Mouse (Mus musculus): ENCODE results near the gene Tmem108. TPM values are rescaled to one million over a fixed set of nuclear protein-coding genes. Genes with fewer than 3 reads are reported as not detected.

Tmem108 gene
- total RNA-seq, 2 experiments from 2014 or later, result 39.3 to 42.5 TPM

GRCm38 (mm10) chr9:103444656-103445055 lies 317.0 kb downstream of the Tmem108 start:
- intact Hi-C loops (cut with DNase I), result no loop called here
- no peak for DNase-seq (ENCODE audit: low spot score in 2 of 2)

DNA sequence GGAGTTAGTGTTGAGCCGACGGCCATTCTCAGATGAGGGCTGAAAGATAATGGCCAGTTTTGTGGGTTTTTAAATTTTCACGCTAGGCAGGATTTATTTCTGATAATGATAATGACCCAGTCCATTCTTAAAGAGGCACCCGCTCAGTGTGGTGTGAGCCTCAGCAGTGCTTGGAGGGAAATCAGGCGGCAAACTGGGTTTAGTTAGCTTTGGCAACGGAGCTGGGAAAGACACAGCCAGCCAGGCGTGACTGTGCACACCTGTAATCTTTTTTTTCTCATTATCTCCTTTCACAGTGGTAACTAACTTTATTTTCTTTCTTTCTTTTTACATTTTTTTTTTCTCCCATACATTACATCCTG lies 317.8 kb downstream of the Tmem108 start:
- DNase-seq (ENCODE audit: low spot score in 2 of 2), result no peak
- intact Hi-C loops (cut with DNase I), result no loop called here

DNA sequence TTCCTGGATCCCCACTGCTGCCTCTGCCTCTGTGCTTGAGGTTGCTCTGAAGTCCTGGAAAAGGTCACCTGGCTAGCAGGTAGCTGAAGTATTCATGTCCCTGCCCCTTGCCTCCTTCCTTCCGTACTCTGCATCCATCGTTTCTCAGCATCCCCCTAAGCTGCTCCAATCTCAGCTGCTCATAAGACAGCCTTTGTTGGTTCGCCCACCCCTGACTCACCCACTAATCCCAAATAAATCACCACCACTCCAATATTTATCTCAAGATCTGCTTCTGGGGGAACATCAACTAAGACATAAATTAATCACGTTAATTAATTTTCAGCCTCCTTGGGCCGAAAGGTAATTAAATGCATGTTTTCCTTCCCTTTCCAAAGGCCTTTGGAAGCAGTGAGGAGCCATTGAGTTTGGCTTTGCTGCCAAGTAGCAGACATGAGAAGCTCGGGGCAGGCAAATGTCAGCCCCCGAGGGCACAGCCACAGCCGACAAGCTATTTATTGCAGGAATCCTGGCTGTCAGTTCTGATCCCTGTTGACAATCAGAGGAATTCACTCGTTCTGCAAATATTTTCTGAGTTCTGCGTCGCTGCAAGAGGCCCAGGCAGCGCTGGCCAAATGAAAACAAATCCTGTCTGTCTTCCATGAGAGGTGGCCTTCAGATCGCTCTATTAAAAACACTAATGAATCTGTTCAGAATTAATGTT lies 318.4 kb downstream of the Tmem108 start:
- intact Hi-C loops (cut with DNase I), result no loop called here
- DNase-seq (ENCODE audit: low spot score in 2 of 2), result peak in 1 of 2 experiments; percentile 21

- DNase-seq (ENCODE audit: low spot score in 2 of 2), result no peak
- intact Hi-C loops (cut with DNase I), result no loop called here
Observed at GRCm38 (mm10) chr9:103440597-103440996, 321.0 kb downstream of the Tmem108 start.

DNA sequence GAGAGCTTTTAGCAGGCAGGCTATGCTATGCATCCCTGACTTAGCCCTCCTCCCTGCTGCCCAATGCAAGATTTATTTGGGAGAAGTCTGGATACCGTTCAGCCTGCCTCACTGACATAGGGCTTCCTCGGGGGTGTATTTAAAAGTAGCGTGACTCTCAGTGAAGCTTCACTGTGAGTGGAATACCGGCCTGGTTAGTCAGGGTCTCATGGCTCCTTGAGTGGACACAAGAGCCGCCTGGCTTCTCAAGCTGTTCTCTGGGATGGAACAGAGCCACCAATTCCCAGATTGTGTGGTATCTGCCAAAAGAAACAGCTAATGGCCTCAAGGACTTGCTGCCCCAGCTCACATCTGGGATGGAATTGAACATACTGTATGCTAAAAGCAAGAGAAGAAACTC lies 324.5 kb downstream of the Tmem108 start:
- intact Hi-C loops (cut with DNase I), result no loop called here
- DNase-seq (ENCODE audit: low spot score in 2 of 2), result peak in 1 of 2 experiments; percentile 26

GRCm38 (mm10) chr9:103434116-103434515 lies 327.5 kb downstream of the Tmem108 start:
- DNase-seq (ENCODE audit: low spot score in 2 of 2), result no peak
- intact Hi-C loops (cut with DNase I), result no loop called here

Other genes with a start within 250 kb of the Tmem108 start
- gene Nphp3, start 240.7 kb upstream of the Tmem108 start, total RNA-seq (2021), result 1 to 10 TPM; 5.5 to 8.4 TPM

All from left cerebral cortex, postnatal 14 days (tissue).